Mouse (Mus musculus) kidney, postnatal 0 days (tissue): ENCODE measurements around the gene Ybx1. TPM values are rescaled to one million over a fixed set of nuclear protein-coding genes. Genes with fewer than 3 reads are reported as not detected.

Experiments used
- ATAC-seq: fragments of 200-750 bp; cut with Nextera tagmentation; replicated peaks from 2 replicates; pipeline ENCODE4 v1.8.0; 2017; ENCODE audit warnings: low read depth, moderate number of reproducible peaks, moderate TSS enrichment, moderate library complexity; ENCODE audit not compliant: low FRiP score
- DNase-seq: peaks from one replicate; pipeline ENCODE4 v3.0.0-alpha.2; 2016; ENCODE audit warnings: low spot score
- H3K27ac ChIP-seq: fragments of 300-500 bp; sonication (generic); 2 replicates; pipeline ENCODE4 v1.5.1; 2014; ENCODE audit warnings: mild to moderate bottlenecking
- H3K27me3 ChIP-seq: fragments of 300-500 bp; sonication (generic); 2 replicates; pipeline ENCODE4 v1.6.1; 2014; ENCODE audit warnings: low read length, mixed read lengths; ENCODE audit not compliant: insufficient read depth
- H3K36me3 ChIP-seq: fragments of 300-500 bp; sonication (generic); 2 replicates; pipeline ENCODE4 v1.6.1; 2014; ENCODE audit warnings: low read length, mixed read lengths; ENCODE audit not compliant: insufficient read depth
- H3K4me1 ChIP-seq: fragments of 300-500 bp; sonication (generic); replicated peaks from 2 replicates; pipeline ENCODE4 v1.6.1; 2014; ENCODE audit warnings: antibody characterized with exemption, low read length, mixed read lengths; ENCODE audit not compliant: insufficient read depth
- H3K4me2 ChIP-seq: fragments of 300-500 bp; sonication (generic); 2 replicates; pipeline ENCODE4 v1.6.1; 2014; ENCODE audit warnings: mild to moderate bottlenecking, low read length, moderate library complexity, mixed read lengths
- H3K4me3 ChIP-seq: fragments of 300-500 bp; sonication (generic); replicated peaks from 2 replicates; pipeline ENCODE4 v1.5.1; 2014; ENCODE audit warnings: low read depth, low read length
- H3K9ac ChIP-seq: fragments of 300-500 bp; sonication (generic); 2 replicates; pipeline ENCODE4 v1.6.1; 2014; ENCODE audit warnings: low read depth, low read length
- H3K9me3 ChIP-seq: fragments of 300-500 bp; sonication (generic); replicated peaks from 2 replicates; pipeline ENCODE4 v1.6.1; 2016; ENCODE audit warnings: low read length, inconsistent platforms, mixed read lengths
- CTCF ChIP-seq: IDR thresholded peaks from 2 replicates; pipeline ENCODE4 v1.5.1; 2016; ENCODE audit warnings: antibody characterized with exemption, low read depth, mild to moderate bottlenecking, moderate library complexity
- WGBS: fragments of 180-500 bp; shearing (Covaris S2); extraction: QIAGEN DNeasy Blood & Tissue Kit; methylation state at CpG from one replicate; pipeline ENCODE4 v1.1.7; 2014; 5-methylcytosine and 5-hydroxymethylcytosine counted together
- polyA plus RNA-seq: library from polyadenylated mRNA; unstranded; fragments of >200 nt; fragmentation: Nextera tagmentation; extraction: Ambion mirVana; gene quantifications from 2 replicates; pipeline ENCODE4 v1.2.1, GENCODE M21; 2015

Ybx1 gene
- polyA plus RNA-seq, result 606 and 676 TPM in 2 replicates

DNA sequence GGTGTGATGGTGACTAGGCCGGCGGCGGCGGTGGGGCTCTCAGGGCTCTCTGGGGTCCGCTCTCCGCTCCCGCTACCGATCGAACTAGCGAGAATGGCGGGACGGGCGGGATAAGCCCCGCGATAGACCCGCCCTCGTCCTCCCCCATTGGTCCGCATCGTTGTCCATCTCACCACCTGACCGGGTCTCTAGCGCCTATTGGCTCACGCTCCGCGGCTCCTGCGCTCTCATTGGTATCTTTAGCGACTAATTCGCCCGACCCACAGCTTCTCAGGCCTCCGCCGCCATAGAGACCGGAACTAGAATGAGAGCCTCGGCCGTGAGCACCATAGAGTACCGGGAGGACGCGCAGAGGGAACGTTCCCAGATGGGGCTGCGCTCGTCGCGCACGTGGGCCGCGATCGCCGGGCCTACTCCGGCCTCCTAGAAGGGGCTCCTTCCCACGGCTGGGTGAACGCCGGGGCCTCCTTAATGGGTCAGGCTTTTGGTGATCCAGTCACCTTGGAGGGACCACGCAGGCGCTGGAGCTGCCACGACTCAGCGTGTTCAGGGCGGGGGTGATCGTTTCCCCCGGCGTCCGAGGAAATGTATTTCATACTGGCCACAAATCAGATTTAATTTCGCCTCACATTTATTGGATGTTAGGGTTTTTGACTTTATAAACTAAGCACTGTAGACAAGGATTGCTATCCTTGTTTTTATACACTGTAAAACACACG lies at the start of gene Ybx1:
Ybx1 (minus strand) TSS at position 190 of the 719 bp plus-strand sequence.
- Histone ChIP-seq H3K9me3 (no peaks in the 10 kb centered on the region), H3K4me1 (0 out of 2 replicates have a peak, but pooled peaks cover 4% of the 10 kb centered on the region), H3K9ac (peak within 1 kb of the TSS; percentile 94), H3K36me3 (no peaks in the 10 kb centered on the region), H3K27ac (peak within 1 kb of the TSS; percentile 86), H3K4me2 (peak within 1 kb of the TSS; percentile 92), H3K27me3 (no peaks in the 10 kb centered on the region), H3K4me3 (peak within 1 kb of the TSS; percentile 99)
- ATAC-seq, result peak; percentile 99
- TF ChIP-seq CTCF, result no peak
- WGBS, result under 1% methylated on average over 61 of the region's 61 CpGs
- peak; percentile 99 for DNase-seq

DNA sequence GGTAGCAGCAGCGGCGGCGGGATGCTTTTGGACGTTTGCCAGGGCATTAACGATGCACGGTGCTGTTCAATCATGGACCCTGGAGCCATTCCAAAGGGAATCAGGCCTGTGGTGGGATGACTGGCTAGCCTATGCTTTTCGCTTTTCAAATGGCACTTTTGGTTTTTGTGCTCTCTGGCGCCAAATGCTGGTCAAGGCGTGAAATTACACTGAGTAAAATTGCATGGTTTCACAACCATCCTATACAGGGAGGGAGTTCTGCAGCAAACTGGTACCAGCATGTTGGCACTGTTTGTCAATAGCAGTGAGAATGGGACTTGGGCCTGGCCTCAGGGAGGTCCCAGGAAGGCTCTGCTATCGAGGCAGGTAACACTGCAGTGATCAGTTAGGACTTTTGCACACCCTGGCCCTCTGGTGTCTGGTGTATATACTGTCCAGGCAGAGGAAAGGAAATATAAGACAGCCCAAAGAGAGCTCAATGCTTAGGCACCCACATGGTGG lies 44.5 kb upstream of the Ybx1 start:
- no peak overlapping the region for H3K4me3 ChIP-seq
- 0 out of 2 replicates have a peak overlapping the region, but pooled peaks have one; percentile 13 for H3K27ac ChIP-seq
- 7% methylated on average over 10 of the region's 10 CpGs for WGBS
- DNase-seq (peak; percentile 70), ATAC-seq (peak; percentile 79; the same call in 1 of the 2 replicates)
- no peak overlapping the region for H3K4me2 ChIP-seq
- H3K9ac ChIP-seq, result no peak overlapping the region
- no peaks in the 10 kb centered on the region for H3K27me3 ChIP-seq
- H3K4me1 ChIP-seq, result no peaks in the 10 kb centered on the region
- no peaks in the 10 kb centered on the region for H3K36me3 ChIP-seq
- peak; percentile 82 for TF ChIP-seq CTCF
- H3K9me3 ChIP-seq, result no peaks in the 10 kb centered on the region

GRCm38 (mm10) chr4:119338422-119338821 lies 44.0 kb upstream of the Ybx1 start:
- ATAC-seq, result 0 out of 2 replicates have a peak, but pooled peaks have one; percentile 13
- no peak for DNase-seq
- H3K9me3 ChIP-seq, result no peaks in the 10 kb centered on the region
- no peak overlapping the region for H3K4me3 ChIP-seq
- H3K36me3 ChIP-seq, result no peaks in the 10 kb centered on the region
- no peaks in the 10 kb centered on the region for H3K27me3 ChIP-seq
- no peak for TF ChIP-seq CTCF
- WGBS, result 70% methylated on average over 4 of the region's 4 CpGs
- H3K9ac ChIP-seq, result no peak overlapping the region
- 0 out of 2 replicates have a peak overlapping the region, but pooled peaks have one; percentile 13 for H3K27ac ChIP-seq
- no peaks in the 10 kb centered on the region for H3K4me1 ChIP-seq
- H3K4me2 ChIP-seq, result no peak overlapping the region

DNA sequence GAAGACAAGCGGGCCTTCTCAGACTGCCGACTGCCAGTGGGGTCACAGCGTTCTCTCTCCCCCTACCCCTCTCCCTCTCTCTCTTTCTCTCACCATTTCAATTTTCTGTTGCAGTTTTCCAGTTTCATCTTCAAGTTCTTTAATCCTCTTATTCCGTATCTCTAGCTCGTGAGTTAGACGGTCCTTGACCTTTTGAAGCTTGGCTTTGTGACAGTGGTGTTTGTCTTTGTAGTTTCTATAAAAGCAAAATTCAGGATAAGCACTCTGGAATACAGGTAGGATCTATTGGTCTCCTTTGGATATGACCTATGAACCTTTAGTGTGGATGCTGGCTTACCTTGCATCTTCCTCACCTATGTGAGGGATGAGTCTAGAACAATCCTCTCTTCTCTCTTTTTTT lies 39.1 kb upstream of the Ybx1 start:
- Histone ChIP-seq H3K36me3 (no peaks in the 10 kb centered on the region), H3K27ac (no peak overlapping the region), H3K4me1 (no peaks in the 10 kb centered on the region), H3K9me3 (no peaks in the 10 kb centered on the region), H3K4me2 (no peak overlapping the region), H3K27me3 (no peaks in the 10 kb centered on the region), H3K9ac (no peak overlapping the region), H3K4me3 (no peak overlapping the region)
- no peak for ATAC-seq
- no peak for TF ChIP-seq CTCF
- 90% methylated on average over 6 of the region's 6 CpGs for WGBS
- no peak for DNase-seq

DNA sequence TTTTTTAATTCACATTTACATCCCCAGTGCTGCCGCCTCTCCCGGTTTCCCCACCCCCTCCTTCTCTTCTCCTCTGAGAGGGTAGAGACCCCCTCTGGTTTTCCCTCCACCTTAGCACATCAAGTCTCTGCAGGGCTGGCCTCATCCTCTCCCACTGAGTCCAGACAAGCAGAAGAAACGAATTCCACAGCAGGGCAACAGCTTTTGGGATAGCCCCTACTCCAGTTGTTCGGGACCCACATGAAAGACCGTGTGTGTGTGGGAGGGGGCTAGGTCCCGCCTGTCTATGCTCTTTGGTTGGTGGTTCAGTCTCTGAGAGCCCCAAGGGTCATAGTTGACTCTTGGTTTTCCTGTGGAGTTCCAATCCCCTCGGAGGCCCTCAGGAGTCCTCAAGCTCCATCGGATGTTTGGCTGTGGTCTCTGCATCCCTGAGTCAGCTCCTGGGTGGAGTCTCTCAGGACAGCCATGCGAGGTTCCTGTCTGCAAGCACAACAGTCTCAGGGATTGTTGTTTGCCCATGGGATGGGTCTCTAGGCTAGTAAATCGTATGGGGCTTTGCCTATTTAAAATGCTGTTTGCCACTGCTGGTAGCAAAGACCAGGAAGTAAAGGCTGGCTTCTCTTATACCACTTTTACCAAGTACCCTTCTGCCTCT lies 26.6 kb upstream of the Ybx1 start:
- H3K4me1 ChIP-seq, result peaks cover 7% of the 10 kb centered on the region
- no peaks in the 10 kb centered on the region for H3K9me3 ChIP-seq
- TF ChIP-seq CTCF, result no peak
- peak overlapping the region; percentile 46; the same call in 1 of the 2 replicates for H3K9ac ChIP-seq
- ATAC-seq (peak; percentile 48; the same call in 1 of the 2 replicates), DNase-seq (peak; percentile 18)
- no peaks in the 10 kb centered on the region for H3K27me3 ChIP-seq
- peaks cover 10% of the 10 kb centered on the region; the same call in 1 of the 2 replicates for H3K36me3 ChIP-seq
- H3K4me3 ChIP-seq, result peak overlapping the region; percentile 76
- peak overlapping the region; percentile 86 for H3K4me2 ChIP-seq
- WGBS, result 23% methylated on average over 10 of the region's 10 CpGs
- peak overlapping the region; percentile 90 for H3K27ac ChIP-seq

GRCm38 (mm10) chr4:119320131-119320830 lies 25.9 kb upstream of the Ybx1 start, which contains the start of gene Ppih:
TSS of gene Ppih (minus strand) at chr4:119320546.
- peak within 1 kb of the TSS; percentile 69 for H3K9ac ChIP-seq
- H3K4me1 ChIP-seq, result peaks cover 7% of the 10 kb centered on the region
- H3K27me3 ChIP-seq, result no peaks in the 10 kb centered on the region
- WGBS, result under 1% methylated on average over 44 of the region's 44 CpGs
- DNase-seq (peak; percentile 97), ATAC-seq (peak; percentile 97)
- peak within 1 kb of the TSS; percentile 76 for H3K4me3 ChIP-seq
- H3K4me2 ChIP-seq, result peak within 1 kb of the TSS; percentile 86
- TF ChIP-seq CTCF, result peak; percentile 22; the same call in 1 of the 2 replicates
- peaks cover 16% of the 10 kb centered on the region; the same call in 1 of the 2 replicates for H3K36me3 ChIP-seq
- H3K9me3 ChIP-seq, result no peaks in the 10 kb centered on the region
- peak within 1 kb of the TSS; percentile 90 for H3K27ac ChIP-seq
